Comparison of ENCODE assay signal across 33 mouse cellular contexts in the genomic region with DNA sequence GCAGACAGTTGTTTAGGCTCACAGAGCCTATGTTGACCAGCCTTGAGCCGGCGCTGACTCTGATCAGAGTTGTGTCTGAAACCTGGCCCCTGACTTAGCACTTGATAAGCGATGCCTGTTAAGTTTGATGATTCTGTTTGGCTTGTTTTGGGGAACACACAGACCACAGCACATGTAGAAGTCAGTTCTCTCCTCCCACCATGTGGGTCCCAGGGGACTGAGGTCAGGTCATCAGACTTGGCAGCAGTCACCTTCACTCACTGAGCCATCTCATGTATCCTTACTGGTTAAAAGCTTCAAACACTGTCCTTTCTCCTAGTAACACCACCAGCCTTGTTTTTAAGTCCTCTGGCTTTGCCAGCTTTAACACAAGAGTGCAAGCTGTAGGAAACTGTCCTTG. TPM values are rescaled to one million over a fixed set of nuclear protein-coding genes. Genes with fewer than 3 reads are reported as not detected.
A peak's percentile ranks its signal among the peaks of the same experiment; 100 is the strongest.
DNase-seq lines count a peak whose midpoint lies in the region; ATAC-seq and TF ChIP-seq lines count a peak whose summit lies in the region.
"Had no signal": no experiment of that assay in that cellular context is flagged by ENCODE, and none has a peak within 500 bp of the region (broad histone marks: within the 10 kb centered on the region; RNA-seq: fewer than 3 reads in every experiment).

No protein-coding gene starts in this region.

- WGBS in intestine, postnatal 0 days = 89% methylated on average over 3 of the region's 3 CpGs

- peaks cover 98% of the 10 kb centered on the region for H3K36me3 ChIP-seq in intestine, postnatal 0 days (ENCODE audit: control insufficient read depth, insufficient read depth)

- H3K4me1 ChIP-seq in intestine, postnatal 0 days (replicated peaks; ENCODE audit: control insufficient read depth, insufficient read depth, low read length) = no peaks in the 10 kb centered on the region
- H3K4me1 ChIP-seq: embryonic facial prominence, embryonic 12.5 days; embryonic facial prominence, embryonic 15.5 days; heart, embryonic 10.5 days; heart, embryonic 13.5 days had no signal

- H3K4me2 ChIP-seq in intestine, postnatal 0 days (replicated peaks; ENCODE audit: low read depth) = no peak overlapping the region
- H3K4me2 ChIP-seq: embryonic facial prominence, embryonic 12.5 days; embryonic facial prominence, embryonic 15.5 days; heart, embryonic 13.5 days; hindbrain, embryonic 14.5 days had no signal

- no peak overlapping the region for H3K9ac ChIP-seq in intestine, postnatal 0 days (ENCODE audit: low read depth, low read length)
- H3K9ac ChIP-seq: embryonic facial prominence, embryonic 12.5 days; embryonic facial prominence, embryonic 15.5 days; forebrain, postnatal 0 days; heart, embryonic 13.5 days; hindbrain, embryonic 14.5 days had no signal

- no peak for ATAC-seq in intestine, postnatal 0 days
- ATAC-seq: forebrain, embryonic 14.5 days; forebrain, postnatal 0 days; hindbrain, postnatal 0 days; inflammation-experienced regulatory T-cells, adult 6 months; intestine, embryonic 16.5 days had no signal

- no peak overlapping the region for H3K27ac ChIP-seq in intestine, postnatal 0 days (ENCODE audit: low read depth, low read length)
- H3K27ac ChIP-seq: embryonic facial prominence, embryonic 12.5 days; embryonic facial prominence, embryonic 15.5 days; gastrocnemius, adult 2 months; heart, adult 2 months; heart, embryonic 10.5 days; heart, embryonic 13.5 days; hindbrain, embryonic 14.5 days; hindbrain, postnatal 0 days had no signal

- no peak for TF ChIP-seq CTCF in intestine, postnatal 0 days (IDR thresholded peaks at IDR 0.05; ENCODE audit: low read depth)

- no peak overlapping the region for H3K4me3 ChIP-seq in intestine, postnatal 0 days (ENCODE audit: low read depth, low read length)
- H3K4me3 ChIP-seq: embryonic facial prominence, embryonic 12.5 days; embryonic facial prominence, embryonic 15.5 days; gastrocnemius, adult 2 months; heart, adult 2 months; heart, embryonic 10.5 days; heart, embryonic 13.5 days had no signal

- DNase-seq in adrenal gland, postnatal 10 days = peak; percentile 59
- DNase-seq in adrenal gland, adult 8-10 months = no peak
- DNase-seq in ovary, postnatal 36 days (ENCODE audit: low spot score) = peak; percentile 55
- DNase-seq in ovary, postnatal 14 days (ENCODE audit: low spot score) = no peak
- DNase-seq in adipocyte (ENCODE audit: low spot score) = peak; percentile 80
- no peak for DNase-seq in Muller cell, postnatal 12 days (ENCODE audit: inconsistent ontology term)
- DNase-seq in embryo, embryonic 10.5 days (ENCODE audit: low spot score) = no peak
- DNase-seq: adrenal gland, postnatal 36 days; cerebellum, adult 18-20 months; cerebellum, adult 9-10 months; cerebellum, postnatal 14 days; forebrain, postnatal 0 days; gastrocnemius, adult 2 months; gastrocnemius, postnatal 36 days; heart, adult 2 months; heart, postnatal 14 days; heart, postnatal 4 days had no signal

- no peaks in the 10 kb centered on the region for H3K27me3 ChIP-seq in intestine, postnatal 0 days (replicated peaks; ENCODE audit: control insufficient read depth, insufficient read depth, low read length)
- H3K27me3 ChIP-seq: embryonic facial prominence, embryonic 12.5 days; embryonic facial prominence, embryonic 15.5 days; heart, embryonic 13.5 days had no signal

- H3K9me3 ChIP-seq in intestine, postnatal 0 days (ENCODE audit: control insufficient read depth) = no peaks in the 10 kb centered on the region
- H3K9me3 ChIP-seq: embryonic facial prominence, embryonic 12.5 days; embryonic facial prominence, embryonic 15.5 days; heart, embryonic 10.5 days; heart, embryonic 13.5 days had no signal

RNA-seq across cellular contexts. Expression of gene Tmem186, which starts 12.5 kb away (rescaled TPM):
- 10 to 100 TPM; 19.0 to 22.4 TPM for total RNA-seq in adrenal gland, postnatal 10 days (2021)
- total RNA-seq in adrenal gland, adult 8-10 months (2022) = 10 to 100 TPM; 22.7 to 24.9 (median 23.8) TPM
- polyA plus RNA-seq in intestine, postnatal 0 days (2015; fragmentation: Nextera tagmentation; extraction: Ambion mirVana) = 9.1 and 9.8 TPM in 2 replicates

RNA-seq across cellular contexts. Expression of gene Pmm2, which starts 12.5 kb away (rescaled TPM):
- total RNA-seq in adrenal gland, postnatal 10 days (2021) = 10 to 100 TPM; 56.9 to 74.1 TPM
- total RNA-seq in adrenal gland, adult 8-10 months (2022) = 10 to 100 TPM; 56.5 to 79.9 (median 70.5) TPM
- polyA plus RNA-seq in intestine, postnatal 0 days (2015; fragmentation: Nextera tagmentation; extraction: Ambion mirVana) = 116 and 120 TPM in 2 replicates

RNA-seq across cellular contexts. Expression of gene Carhsp1, which starts 21.9 kb away (rescaled TPM):
- 10 to 100 TPM; 76.8 to 85.6 TPM for total RNA-seq in adrenal gland, postnatal 10 days (2021)
- total RNA-seq in adrenal gland, adult 8-10 months (2022) = 100 to 1,000 TPM in 2 of 4 experiments, 10 to 100 TPM in 2; 47.3 to 133 (median 83.9) TPM
- polyA plus RNA-seq in intestine, postnatal 0 days (2015; fragmentation: Nextera tagmentation; extraction: Ambion mirVana) = 40.1 and 43.9 TPM in 2 replicates

RNA-seq across cellular contexts. Expression of gene Gm5767, which starts 30.6 kb away (rescaled TPM):
- not detected for total RNA-seq in adrenal gland, postnatal 10 days (2021)
- not detected for total RNA-seq in adrenal gland, adult 8-10 months (2022)
- polyA plus RNA-seq in intestine, postnatal 0 days (2015; fragmentation: Nextera tagmentation; extraction: Ambion mirVana) = 0.22 TPM in 1 of 2 replicates, not detected in the other
- total RNA-seq: adrenal gland, postnatal 36 days; forebrain, postnatal 0 days; gastrocnemius, adult 2 months; gastrocnemius, postnatal 36 days; granulocyte monocyte progenitor cell, adult 5-6 weeks; heart, adult 2 months; heart, postnatal 14 days; heart, postnatal 4 days; hindbrain, postnatal 0 days; MEL had no signal
- polyA plus RNA-seq: embryonic facial prominence, embryonic 12.5 days; embryonic facial prominence, embryonic 15.5 days; forebrain, embryonic 11.5 days; forebrain, embryonic 14.5 days; forebrain, postnatal 0 days; frontal cortex, adult 2 months; heart, embryonic 10.5 days; heart, embryonic 13.5 days; heart, embryonic 16.5 days; hindbrain, embryonic 11.5 days; hindbrain, postnatal 0 days; inflammation-experienced regulatory T-cells, adult 6 months; intestine, embryonic 16.5 days had no signal

Comparison
In these comparisons a context has a peak if more than half of its experiments do, and no peak if none do; other contexts are left out.
1. DNase-seq: peak in adrenal gland, postnatal 10 days (single experiment), ovary, postnatal 36 days (single experiment) and adipocyte (single experiment); none in adrenal gland, adult 8-10 months (single experiment), ovary, postnatal 14 days (single experiment), Muller cell, postnatal 12 days (single experiment) and embryo, embryonic 10.5 days (single experiment).